8 mouse cellular contexts compared by ENCODE assay signal in the genomic region with DNA sequence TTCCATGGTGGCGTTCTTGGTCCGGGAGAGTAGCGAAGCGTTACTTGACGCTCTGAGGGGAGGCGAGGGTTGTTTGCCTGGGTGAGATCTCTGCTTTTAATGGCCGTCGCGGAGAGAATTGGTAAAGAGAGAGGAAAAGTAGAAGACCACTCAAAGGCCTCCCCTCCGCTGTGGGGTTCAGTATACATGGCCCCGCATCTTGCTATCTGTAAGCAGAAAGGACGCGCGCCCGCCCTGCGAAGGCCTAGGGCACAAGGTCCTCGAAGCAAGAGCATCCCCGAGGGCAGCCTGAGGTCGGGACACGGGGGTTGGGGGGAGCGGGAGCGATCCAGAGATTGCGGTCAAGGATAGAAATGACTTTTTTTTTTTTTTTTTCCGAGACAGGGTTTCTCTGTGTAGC. TPM values are rescaled to one million over a fixed set of nuclear protein-coding genes. Genes with fewer than 3 reads are reported as not detected.
DNase-seq lines count a peak whose midpoint lies in the region; ATAC-seq and TF ChIP-seq lines count a peak whose summit lies in the region.

No protein-coding gene starts in this region.

- intact Hi-C loops in gastrocnemius, adult 2 months (cut with DNase I), result loop anchor here (10.0 kb wide), 2 partner anchors 387 to 443 kb away; partner anchors contain the start of genes Ap4m1 and Mcm7

- H3K4me3 ChIP-seq in gastrocnemius, adult 2 months, result peak overlapping the region; percentile 89
- H3K4me3 ChIP-seq in heart, embryonic 16.5 days (ENCODE audit: low read length), result peak overlapping the region; percentile 64
- H3K4me3 ChIP-seq in liver, embryonic 12.5 days, result peak overlapping the region; percentile 76; the same call in 1 of the 2 replicates
- peak overlapping the region; percentile 93 for H3K4me3 ChIP-seq in stomach, embryonic 15.5 days (replicated peaks)

- H3K4me1 ChIP-seq in heart, embryonic 16.5 days (ENCODE audit: control insufficient read depth, insufficient read depth, low read length), result peaks cover 21% of the 10 kb centered on the region
- peaks cover 30% of the 10 kb centered on the region for H3K4me1 ChIP-seq in liver, embryonic 12.5 days
- peaks cover 25% of the 10 kb centered on the region for H3K4me1 ChIP-seq in stomach, embryonic 15.5 days

- H3K9me3 ChIP-seq in heart, embryonic 16.5 days (replicated peaks; ENCODE audit: control insufficient read depth, low read length), result peaks cover 3% of the 10 kb centered on the region; the same call in 1 of the 2 replicates
- H3K9me3 ChIP-seq in liver, embryonic 12.5 days (replicated peaks), result no peaks in the 10 kb centered on the region
- H3K9me3 ChIP-seq in stomach, embryonic 15.5 days, result no peaks in the 10 kb centered on the region

- H3K4me2 ChIP-seq in heart, embryonic 16.5 days (ENCODE audit: low read depth, low read length), result peak overlapping the region; percentile 87
- peak overlapping the region; percentile 98 for H3K4me2 ChIP-seq in liver, embryonic 12.5 days
- peak overlapping the region; percentile 89 for H3K4me2 ChIP-seq in stomach, embryonic 15.5 days

- no peak overlapping the region for H3K27ac ChIP-seq in gastrocnemius, adult 2 months
- H3K27ac ChIP-seq in heart, embryonic 16.5 days (ENCODE audit: low read length), result no peak overlapping the region
- no peak overlapping the region for H3K27ac ChIP-seq in liver, embryonic 12.5 days
- H3K27ac ChIP-seq in stomach, embryonic 15.5 days, result no peak overlapping the region

- WGBS in heart, embryonic 16.5 days, result 68% methylated on average over 24 of the region's 24 CpGs
- 62% methylated on average over 24 of the region's 24 CpGs for WGBS in liver, embryonic 12.5 days (ENCODE audit: insufficient replicate concordance)
- 75% methylated on average over 24 of the region's 24 CpGs for WGBS in stomach, embryonic 15.5 days

- TF ChIP-seq CTCF in gastrocnemius, adult 2 months (IDR thresholded peaks at IDR 0.05), result no peak

- ATAC-seq in heart, embryonic 16.5 days (replicated peaks; ENCODE audit: extremely low read depth, insufficient read depth, low FRiP score), result no peak
- ATAC-seq in liver, embryonic 12.5 days, result no peak
- ATAC-seq in stomach, embryonic 15.5 days (ENCODE audit: insufficient read depth, low FRiP score, low read depth), result no peak

- no peak overlapping the region for H3K9ac ChIP-seq in heart, embryonic 16.5 days (ENCODE audit: low read length)
- H3K9ac ChIP-seq in liver, embryonic 12.5 days, result no peak overlapping the region
- no peak overlapping the region for H3K9ac ChIP-seq in stomach, embryonic 15.5 days

- no peaks in the 10 kb centered on the region for H3K27me3 ChIP-seq in heart, embryonic 16.5 days (ENCODE audit: control insufficient read depth, insufficient read depth, low read length)
- peaks cover 4% of the 10 kb centered on the region; the same call in 1 of the 2 replicates for H3K27me3 ChIP-seq in liver, embryonic 12.5 days (replicated peaks)
- no peaks in the 10 kb centered on the region for H3K27me3 ChIP-seq in stomach, embryonic 15.5 days (replicated peaks)

- DNase-seq in gastrocnemius, adult 2 months, result peak; percentile 51
- no peak for DNase-seq in gastrocnemius, adult 8-10 months (ENCODE audit: low spot score in 2 of 2)
- DNase-seq in right cerebral cortex, postnatal 10 days (ENCODE audit: low spot score in 2 of 2), result peak; percentile 59 to 72
- no peak for DNase-seq in right cerebral cortex, adult 2 months (ENCODE audit: low spot score in 2 of 2)
- DNase-seq in urinary bladder, postnatal 25 days (ENCODE audit: low spot score), result no peak

- H3K36me3 ChIP-seq in heart, embryonic 16.5 days (ENCODE audit: control insufficient read depth, insufficient read depth), result peaks cover under 1% of the 10 kb centered on the region
- H3K36me3 ChIP-seq in liver, embryonic 12.5 days, result peaks cover 20% of the 10 kb centered on the region
- 0 out of 2 replicates have a peak, but pooled peaks cover 4% of the 10 kb centered on the region for H3K36me3 ChIP-seq in stomach, embryonic 15.5 days

RNA-seq across cellular contexts. Expression of gene Zcwpw1, which starts 0.6 kb away (rescaled TPM):
- under 1 TPM; 0.20 to 0.39 TPM for total RNA-seq in gastrocnemius, adult 2 months (2021)
- total RNA-seq in gastrocnemius, adult 8-10 months (2022), result under 1 TPM in 2 of 4 experiments, not detected in 2; 0.24 to 0.31 TPM
- 9.6 and 9.9 TPM in 2 replicates for polyA plus RNA-seq in heart, embryonic 16.5 days (2015; fragmentation: Nextera tagmentation; extraction: Ambion mirVana)
- polyA plus RNA-seq in liver, embryonic 12.5 days (2016; fragmentation: Nextera tagmentation; extraction: Ambion mirVana), result 6.9 and 7.5 TPM in 2 replicates
- 18.3 and 20.5 TPM in 2 replicates for polyA plus RNA-seq in stomach, embryonic 15.5 days (2015; fragmentation: Nextera tagmentation; extraction: Ambion mirVana)

RNA-seq across cellular contexts. Expression of gene Mepce, which starts 0.7 kb away (rescaled TPM):
- total RNA-seq in gastrocnemius, adult 2 months (2021), result 10 to 100 TPM; 22.4 to 26.2 TPM
- 10 to 100 TPM; 23.0 to 24.2 (median 23.3) TPM for total RNA-seq in gastrocnemius, adult 8-10 months (2022)
- polyA plus RNA-seq in heart, embryonic 16.5 days (2015; fragmentation: Nextera tagmentation; extraction: Ambion mirVana), result 5.6 and 5.7 TPM in 2 replicates
- 9.0 and 9.2 TPM in 2 replicates for polyA plus RNA-seq in liver, embryonic 12.5 days (2016; fragmentation: Nextera tagmentation; extraction: Ambion mirVana)
- polyA plus RNA-seq in stomach, embryonic 15.5 days (2015; fragmentation: Nextera tagmentation; extraction: Ambion mirVana), result 7.5 and 10.4 TPM in 2 replicates

RNA-seq across cellular contexts. Expression of gene Ppp1r35, which starts 9.5 kb away (rescaled TPM):
- 1 to 10 TPM; 5.4 to 6.9 TPM for total RNA-seq in gastrocnemius, adult 2 months (2021)
- total RNA-seq in gastrocnemius, adult 8-10 months (2022), result 1 to 10 TPM; 4.7 to 6.0 (median 5.3) TPM
- 20.5 and 22.6 TPM in 2 replicates for polyA plus RNA-seq in heart, embryonic 16.5 days (2015; fragmentation: Nextera tagmentation; extraction: Ambion mirVana)
- polyA plus RNA-seq in liver, embryonic 12.5 days (2016; fragmentation: Nextera tagmentation; extraction: Ambion mirVana), result 38.6 and 39.2 TPM in 2 replicates
- polyA plus RNA-seq in stomach, embryonic 15.5 days (2015; fragmentation: Nextera tagmentation; extraction: Ambion mirVana), result 22.5 and 26.2 TPM in 2 replicates

RNA-seq across cellular contexts. Expression of gene Tsc22d4, which starts 42.6 kb away (rescaled TPM):
- 10 to 100 TPM; 43.5 to 58.6 TPM for total RNA-seq in gastrocnemius, adult 2 months (2021)
- 10 to 100 TPM; 39.6 to 68.9 (median 47.7) TPM for total RNA-seq in gastrocnemius, adult 8-10 months (2022)
- 164 and 189 TPM in 2 replicates for polyA plus RNA-seq in heart, embryonic 16.5 days (2015; fragmentation: Nextera tagmentation; extraction: Ambion mirVana)
- polyA plus RNA-seq in liver, embryonic 12.5 days (2016; fragmentation: Nextera tagmentation; extraction: Ambion mirVana), result 96.0 and 99.2 TPM in 2 replicates
- 130 and 138 TPM in 2 replicates for polyA plus RNA-seq in stomach, embryonic 15.5 days (2015; fragmentation: Nextera tagmentation; extraction: Ambion mirVana)

RNA-seq across cellular contexts. Expression of gene Nyap1, which starts 46.8 kb away (rescaled TPM):
- total RNA-seq in gastrocnemius, adult 2 months (2021), result under 1 TPM; 0.05 to 0.45 TPM
- total RNA-seq in gastrocnemius, adult 8-10 months (2022), result under 1 TPM in 2 of 4 experiments, not detected in 2; 0.10 to 0.16 TPM
- 1.6 and 1.9 TPM in 2 replicates for polyA plus RNA-seq in heart, embryonic 16.5 days (2015; fragmentation: Nextera tagmentation; extraction: Ambion mirVana)
- 0.33 and 0.38 TPM in 2 replicates for polyA plus RNA-seq in liver, embryonic 12.5 days (2016; fragmentation: Nextera tagmentation; extraction: Ambion mirVana)
- 2.7 and 2.9 TPM in 2 replicates for polyA plus RNA-seq in stomach, embryonic 15.5 days (2015; fragmentation: Nextera tagmentation; extraction: Ambion mirVana)

Comparison
In these comparisons a context has a peak if more than half of its experiments do, and no peak if none do; other contexts are left out.
1. DNase-seq: peak in gastrocnemius, adult 2 months (single experiment) and right cerebral cortex, postnatal 10 days (2 of 2); none in gastrocnemius, adult 8-10 months (0 of 2), right cerebral cortex, adult 2 months (0 of 2) and urinary bladder, postnatal 25 days (single experiment).
2. Peak in every context shown above with its lines, with median percentiles within 50 percentile points of each other: H3K4me3 ChIP-seq and H3K4me2 ChIP-seq.